Mouse (Mus musculus): ENCODE measurements around the gene Rfx5.
"Not testable (repeated sequence)": the region's sequence is repeated elsewhere in the genome, so short reads cannot be mapped to it uniquely, and the experiment has no call there.

Gene Rfx5

DNA sequence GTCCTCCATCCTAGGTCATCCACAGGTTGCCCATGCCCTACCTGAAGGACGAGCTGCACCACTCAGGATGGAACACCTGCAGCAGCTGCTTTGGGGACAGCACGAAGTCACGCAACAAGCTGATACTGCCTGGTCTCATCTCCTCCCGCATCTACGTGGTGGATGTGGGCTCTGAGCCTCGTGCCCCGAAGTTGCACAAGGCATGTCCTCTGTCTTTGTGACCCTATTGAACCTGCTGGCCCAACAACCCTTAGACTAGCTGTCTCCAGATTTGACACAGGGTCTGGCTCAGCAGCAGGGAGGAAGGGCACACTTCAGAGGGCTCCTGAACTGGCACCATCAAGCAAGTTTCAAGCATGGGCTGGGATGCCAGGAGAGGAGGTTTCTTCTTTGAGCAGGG is 16.7 kb upstream of the Rfx5 start:
- not testable (repeated sequence) for DNase-seq

GRCm38 (mm10) chr3:94940033-94940432 is 13.8 kb upstream of the Rfx5 start:
- not testable (repeated sequence) for DNase-seq

DNA sequence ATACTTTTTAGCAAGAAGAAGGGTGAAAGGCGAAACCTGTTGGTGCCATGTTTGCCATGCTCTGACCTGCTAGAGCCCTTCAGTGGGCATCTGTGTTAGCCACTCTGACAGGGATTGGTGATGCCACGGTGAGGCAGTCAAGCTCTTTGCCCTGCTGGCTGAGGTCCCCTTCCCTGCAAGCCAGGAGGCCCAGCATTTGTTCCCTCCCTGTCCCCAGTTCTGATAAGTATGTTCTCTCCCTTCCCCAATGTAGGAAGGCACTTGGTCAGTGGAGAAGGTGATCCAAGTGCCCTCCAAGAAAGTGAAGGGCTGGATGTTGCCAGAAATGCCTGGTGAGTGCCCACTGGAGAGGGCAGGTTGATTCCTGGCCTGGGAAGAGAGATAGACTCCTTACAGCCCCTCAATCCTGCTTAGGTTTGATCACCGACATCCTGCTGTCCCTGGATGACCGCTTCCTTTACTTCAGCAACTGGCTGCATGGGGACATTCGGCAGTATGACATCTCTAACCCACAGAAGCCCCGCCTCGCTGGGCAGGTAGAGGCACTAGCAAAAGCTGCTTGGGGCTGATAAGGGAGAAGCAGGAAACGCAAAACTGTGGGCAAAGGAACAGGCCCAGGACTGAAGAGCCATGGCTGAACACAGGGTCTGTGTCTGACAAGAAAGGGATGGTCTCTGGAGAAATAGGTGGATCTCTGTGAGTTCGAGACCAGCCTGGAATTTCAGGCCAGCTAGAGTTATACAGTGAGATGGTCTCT is 11.5 kb upstream of the Rfx5 start:
- not testable (repeated sequence) for DNase-seq

DNA sequence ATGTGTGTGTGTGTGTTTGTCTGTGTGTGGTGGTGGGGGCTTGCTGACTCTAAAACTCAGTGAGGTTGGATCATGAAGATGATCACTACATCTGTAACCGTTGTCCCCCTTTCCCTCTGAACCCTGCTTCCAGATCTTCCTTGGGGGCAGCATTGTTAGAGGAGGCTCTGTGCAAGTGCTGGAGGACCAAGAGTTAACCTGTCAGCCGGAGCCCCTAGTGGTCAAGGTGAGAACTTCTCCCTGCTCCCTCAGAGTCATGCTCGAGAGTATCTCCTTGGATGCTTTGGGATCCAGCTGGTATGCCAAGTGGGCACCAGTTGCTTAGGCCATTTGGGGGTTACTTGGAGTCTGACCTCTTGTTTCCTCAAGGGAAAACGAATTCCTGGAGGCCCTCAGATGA is 10.2 kb upstream of the Rfx5 start:
- DNase-seq = not testable (repeated sequence)

DNA sequence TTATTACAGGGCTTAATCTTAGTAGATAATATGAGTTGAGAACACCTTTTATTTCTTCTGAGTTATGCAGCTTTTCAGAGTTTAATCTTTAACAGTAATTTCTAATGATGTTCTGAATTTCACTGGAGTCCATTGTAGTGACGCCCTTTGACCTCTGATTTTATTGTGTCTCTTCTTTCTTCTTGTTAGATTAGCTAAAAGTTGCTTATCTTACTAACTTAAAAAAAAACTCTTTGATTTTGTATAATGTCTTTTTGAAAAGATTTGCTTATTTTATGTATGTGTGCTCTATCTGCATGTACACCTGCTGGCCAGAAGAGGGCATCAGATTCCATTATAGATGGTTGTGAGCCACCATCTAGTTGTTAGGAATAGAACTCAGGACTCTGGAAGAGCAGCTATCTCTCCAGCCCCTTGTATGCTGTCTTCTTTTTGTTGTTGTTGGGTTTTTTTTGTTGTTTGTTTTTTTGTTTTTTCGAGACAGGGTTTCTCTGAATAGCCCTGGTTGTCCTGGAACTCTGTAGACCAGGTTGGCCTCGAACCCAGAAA is 5.7 kb upstream of the Rfx5 start:
- DNase-seq = no peak

DNA sequence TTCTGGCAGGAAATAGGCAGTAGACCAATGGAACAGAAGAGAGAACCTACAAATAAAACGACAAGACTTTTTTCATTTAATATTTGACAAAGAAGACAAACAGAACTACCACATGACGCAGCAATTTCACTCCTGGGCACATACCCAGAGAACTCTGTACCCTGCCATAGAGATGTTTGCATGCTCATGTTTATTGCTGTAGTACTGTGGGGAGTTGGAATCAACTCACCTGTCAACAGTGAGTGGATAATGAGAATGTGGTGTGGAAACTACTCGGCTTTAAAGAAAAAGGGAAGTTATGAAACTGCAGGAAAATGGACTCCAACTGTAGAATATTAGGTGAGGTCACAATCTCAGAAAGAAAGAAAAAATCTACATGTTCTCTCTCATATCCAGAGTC is 4.2 kb upstream of the Rfx5 start:
- no peak for DNase-seq

GRCm38 (mm10) chr3:94952806-94953205 is 1.1 kb upstream of the Rfx5 start:
- no peak for DNase-seq

DNA sequence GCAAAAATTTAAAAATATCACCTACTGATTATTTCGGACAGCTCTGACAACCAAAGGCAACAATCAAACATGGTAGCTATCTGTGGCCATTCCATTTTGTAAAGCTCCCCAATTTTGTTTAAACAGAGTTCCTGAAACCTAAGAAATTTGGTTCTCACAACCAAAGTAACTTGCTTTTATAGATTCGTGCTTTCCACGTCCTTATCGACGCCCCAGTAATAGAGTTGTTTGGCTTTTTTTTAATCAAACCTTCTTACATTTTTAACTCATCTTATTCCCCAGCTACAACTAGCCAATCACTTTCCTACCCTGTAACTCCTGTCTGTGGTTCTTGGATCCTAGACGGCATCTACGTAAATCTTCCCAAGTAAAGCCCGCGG is 501 bp upstream of the Rfx5 start:
- no peak for DNase-seq

DNA sequence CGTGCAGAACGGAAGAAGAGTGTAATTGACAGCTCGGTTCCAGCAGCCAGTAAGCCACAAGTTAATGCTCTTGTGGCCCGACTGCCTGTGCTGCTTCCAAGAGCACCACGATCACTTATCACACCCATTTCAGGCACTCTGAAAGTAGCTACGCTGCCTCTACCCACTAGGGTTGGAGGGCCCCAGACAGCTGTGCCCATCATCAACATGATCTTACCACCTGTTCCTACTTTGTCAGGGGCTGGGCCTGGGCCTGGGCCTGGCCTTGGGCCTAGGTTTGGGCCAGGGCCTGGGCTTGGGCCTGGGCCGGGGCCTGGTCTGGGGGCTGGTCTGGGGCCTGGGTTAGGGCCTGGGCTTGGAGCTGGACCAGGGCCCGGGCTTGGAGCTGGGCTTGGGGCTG is 4.4 kb downstream of the Rfx5 start:
- DNase-seq = no peak

DNA sequence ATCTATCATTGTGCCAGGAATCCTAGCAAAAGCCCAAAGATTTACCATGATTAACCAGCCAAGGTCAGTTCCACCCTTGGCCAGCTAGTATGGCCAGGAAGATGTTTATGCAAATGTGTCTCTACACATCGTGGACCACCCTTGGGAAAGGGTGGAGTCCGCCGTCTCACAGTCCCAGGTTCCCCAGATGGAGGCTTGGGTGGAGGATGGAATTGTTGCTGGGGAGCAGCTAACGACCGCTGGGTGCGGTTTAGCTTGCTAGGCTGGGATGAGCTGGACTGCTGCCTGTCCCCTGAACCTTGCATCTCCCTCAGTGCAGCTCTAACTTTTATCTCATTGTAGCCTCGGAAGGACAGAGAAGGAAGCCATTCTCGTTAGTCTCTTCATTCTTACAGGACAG is 6.0 kb downstream of the Rfx5 start:
- no peak for DNase-seq

DNA sequence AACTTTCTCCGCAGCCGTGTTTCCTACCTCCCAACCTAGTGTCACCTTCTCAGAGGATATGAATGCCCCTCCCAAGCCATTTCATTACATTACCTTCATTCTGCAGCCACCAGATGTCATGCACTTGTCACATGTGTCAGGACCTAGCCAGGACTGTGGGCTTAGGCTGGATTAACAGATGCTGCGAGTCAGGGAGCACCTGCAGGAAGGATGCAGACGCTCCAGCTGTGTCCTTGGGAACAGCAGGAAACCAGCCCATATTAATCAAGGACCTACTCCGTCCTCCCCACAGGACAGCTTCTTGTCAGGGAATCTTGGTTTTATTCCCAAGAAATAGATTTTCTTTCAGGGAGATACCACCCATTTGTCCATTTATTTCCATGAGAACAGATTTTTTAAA is 6.4 kb downstream of the Rfx5 start:
- DNase-seq = no peak

DNA sequence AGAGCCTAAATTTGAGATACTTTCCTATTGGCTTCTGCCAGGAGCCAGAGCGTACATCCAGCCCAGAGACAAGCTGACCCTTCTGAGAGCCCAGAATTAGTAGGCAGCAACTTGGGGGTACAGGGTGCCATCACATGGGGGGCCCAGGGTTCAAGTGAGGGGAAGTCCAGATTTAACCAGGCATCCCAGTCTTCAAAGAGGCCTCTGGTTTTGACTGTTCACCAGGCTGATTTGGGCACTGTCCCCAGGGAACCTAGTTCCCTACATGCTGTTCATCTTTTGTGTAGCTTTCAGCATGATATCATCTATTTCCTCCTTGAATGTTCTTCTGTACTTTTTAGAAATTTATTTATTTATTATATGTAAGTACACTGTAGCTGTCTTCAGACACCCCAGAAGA is 11.1 kb downstream of the Rfx5 start:
- DNase-seq = no peak

DNA sequence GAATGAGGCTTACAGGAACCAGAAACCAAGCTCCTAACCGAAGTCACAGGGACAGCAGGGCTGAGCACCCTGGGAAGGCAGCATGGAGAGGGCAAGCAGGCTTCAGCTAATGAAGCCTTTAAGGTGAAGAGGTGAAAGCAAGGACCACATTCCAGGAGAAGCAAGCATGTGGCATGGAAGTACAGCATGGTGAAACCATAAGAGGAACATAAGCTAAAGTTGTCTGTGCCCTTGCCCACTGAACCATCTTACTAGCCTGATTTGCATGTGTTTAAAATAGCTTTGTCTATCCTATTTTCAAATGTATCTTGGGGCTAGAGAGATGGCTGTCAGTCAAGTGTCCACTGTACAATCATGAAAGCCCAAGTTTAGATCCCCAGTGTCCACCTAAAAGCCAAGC is 12.0 kb downstream of the Rfx5 start:
- no peak for DNase-seq

GRCm38 (mm10) chr3:94972552-94972951 is 18.7 kb downstream of the Rfx5 start:
- DNase-seq = no peak

DNA sequence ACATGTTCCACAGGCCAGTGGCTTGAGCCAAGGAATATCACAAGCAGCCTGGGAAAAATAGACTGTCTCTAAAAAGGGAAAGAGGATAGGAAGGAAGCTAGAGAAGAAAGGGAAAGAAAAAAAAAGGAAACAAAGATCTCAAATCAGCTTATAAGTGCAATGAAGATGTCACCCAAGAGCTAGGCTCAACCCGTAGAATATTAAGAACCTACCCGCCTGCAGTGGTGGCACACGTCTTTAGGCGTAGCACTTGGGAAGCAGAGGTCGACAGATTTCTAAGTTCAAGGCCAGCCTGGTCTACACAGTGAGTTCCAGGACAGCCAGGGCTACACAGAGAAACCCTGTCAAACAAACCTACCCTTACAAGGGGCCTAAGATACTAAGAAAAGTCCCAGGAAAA is 19.7 kb downstream of the Rfx5 start:
- DNase-seq = no peak

GRCm38 (mm10) chr3:94974026-94974527 is 20.2 kb downstream of the Rfx5 start:
- DNase-seq = no peak

DNA sequence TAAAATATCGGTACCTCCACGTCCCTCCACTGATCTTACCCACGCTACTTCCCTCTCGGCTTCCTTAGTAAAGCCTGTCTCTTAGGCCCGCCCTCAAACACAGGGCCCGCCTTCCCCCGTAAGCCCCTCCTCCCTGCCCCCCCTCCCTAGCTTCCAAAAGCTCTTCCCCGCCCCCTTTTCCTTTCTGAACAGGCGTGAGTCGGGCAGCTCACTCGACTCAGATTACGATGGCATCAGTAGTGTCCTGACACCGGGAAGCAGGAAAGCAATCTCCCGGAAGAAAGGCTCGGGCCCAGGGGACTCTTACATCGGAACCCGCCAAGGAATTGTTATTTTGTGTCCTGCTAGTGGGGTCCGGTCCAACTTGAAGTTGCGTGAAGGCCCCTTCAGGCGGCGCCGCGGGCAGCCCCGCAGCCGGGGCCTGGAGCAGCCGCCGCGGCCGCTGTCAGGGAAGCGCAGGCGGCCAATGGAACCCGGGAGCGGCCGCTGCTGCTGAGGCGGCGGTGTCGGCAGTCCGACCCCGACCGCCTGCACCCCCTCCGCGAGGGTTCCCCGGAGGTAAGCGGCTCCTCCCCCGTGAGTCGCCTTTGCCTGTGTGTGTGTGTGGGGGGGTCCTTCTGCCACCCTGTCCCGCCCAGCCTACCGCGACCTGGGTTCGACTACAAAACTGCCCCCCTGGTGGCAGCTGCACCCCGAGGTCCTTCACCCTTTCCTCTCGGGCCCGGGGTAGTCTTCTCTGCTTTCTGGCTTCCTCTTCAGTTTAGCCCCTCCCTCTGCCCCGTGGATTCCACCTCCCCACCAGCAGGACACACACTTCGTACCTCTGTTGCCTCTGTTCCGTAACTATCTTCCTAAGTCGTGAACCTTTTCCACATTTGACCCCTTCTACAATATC is 20.9 kb downstream of the Rfx5 start, which contains the start of gene Pi4kb:
Pi4kb (plus strand) TSS at position 204 of the 895 bp plus-strand sequence.
- peak; percentile 72 for DNase-seq

DNA sequence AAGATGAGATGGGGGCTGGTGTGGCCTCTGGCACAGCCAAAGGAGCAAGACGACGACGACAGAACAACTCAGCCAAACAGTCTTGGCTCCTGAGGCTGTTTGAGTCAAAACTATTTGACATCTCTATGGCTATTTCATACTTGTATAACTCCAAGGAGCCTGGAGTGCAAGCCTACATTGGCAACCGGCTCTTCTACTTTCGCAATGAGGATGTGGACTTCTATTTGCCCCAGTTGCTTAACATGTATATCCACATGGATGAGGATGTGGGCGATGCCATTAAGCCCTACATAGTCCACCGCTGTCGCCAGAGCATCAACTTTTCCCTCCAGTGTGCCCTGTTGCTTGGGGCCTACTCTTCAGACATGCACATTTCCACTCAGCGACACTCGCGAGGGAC is 30.4 kb downstream of the Rfx5 start:
- no peak for DNase-seq

DNA sequence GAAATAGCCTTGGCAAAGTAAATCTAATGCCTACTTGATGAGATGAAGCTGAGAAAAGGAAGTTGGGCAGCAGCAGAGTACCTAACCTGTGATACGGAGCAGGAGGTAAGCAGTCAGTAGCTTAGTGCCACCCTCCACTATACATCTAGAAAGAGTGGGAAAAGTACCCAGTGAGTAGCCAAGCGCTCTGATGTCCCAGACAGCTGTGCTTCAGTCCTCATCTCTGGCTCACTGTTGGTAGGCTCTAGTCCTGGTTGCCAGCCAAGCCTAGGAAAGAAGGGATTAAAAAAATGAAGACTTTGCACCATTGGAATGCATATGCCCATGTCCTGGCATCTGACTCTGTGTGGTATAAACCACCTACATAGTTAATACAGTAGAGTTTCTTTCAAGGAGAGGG is 31.6 kb downstream of the Rfx5 start:
- no peak for DNase-seq

GRCm38 (mm10) chr3:94987578-94987977 is 33.7 kb downstream of the Rfx5 start:
- DNase-seq = no peak

DNA sequence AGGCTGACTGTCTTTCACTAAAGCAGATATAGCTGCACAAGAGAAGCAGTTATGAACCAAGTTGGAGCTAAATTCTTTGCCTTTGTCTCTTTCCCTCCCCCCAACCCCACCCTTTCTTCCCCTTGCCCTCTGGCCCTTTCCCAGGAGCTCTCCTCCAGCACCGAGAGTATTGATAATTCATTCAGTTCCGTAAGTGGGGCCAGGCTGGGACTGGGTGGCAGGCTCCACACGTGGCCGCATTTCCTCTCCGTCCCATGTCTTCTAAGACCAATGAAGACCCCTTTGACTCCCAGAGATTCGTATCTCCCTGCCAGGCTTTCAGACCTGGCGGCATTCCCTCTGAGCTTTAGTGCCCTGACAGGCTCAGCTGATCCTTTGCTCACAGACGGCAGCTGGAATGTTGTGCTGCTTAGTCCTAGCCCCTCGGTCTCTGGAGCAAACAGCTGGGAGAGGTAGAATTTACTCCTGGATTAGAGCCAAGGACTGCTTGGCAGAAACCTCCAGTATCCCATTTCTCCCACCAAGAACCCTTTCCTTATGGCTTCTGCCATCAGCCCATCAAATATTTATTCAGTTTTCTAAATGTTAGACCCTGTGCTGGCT is 35.4 kb downstream of the Rfx5 start:
- no peak for DNase-seq

- DNase-seq = peak; percentile 93
These were observed 43.1 kb downstream of the Rfx5 start for GRCm38 (mm10) chr3:94996946-94997345.

DNA sequence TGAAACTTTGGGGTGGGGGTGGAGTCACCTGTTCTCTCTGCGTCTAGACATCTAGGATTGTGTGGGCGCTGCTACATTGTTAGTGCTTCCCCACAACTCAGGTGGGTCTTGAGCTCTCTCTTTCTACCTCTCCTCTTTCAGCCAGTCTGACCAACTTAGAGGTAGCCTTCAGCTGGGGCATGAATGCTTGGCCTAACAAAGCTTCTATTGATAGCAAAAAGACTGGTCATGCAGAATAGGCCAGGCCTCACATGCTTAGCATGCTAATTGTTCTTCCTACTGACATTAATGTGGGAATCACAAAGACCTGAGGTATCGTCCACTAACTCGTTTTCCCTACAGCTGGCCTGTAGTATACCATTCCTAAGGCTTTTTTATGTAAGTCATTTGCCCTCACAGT is 48.7 kb downstream of the Rfx5 start:
- DNase-seq = no peak

Measured in right cerebral cortex, postnatal 4 days (tissue).